Comparison of ENCODE assay signal across 11 mouse cellular contexts in genomic region chr8:84083829-84084241, GRCm38 (mm10). TPM values are rescaled to one million over a fixed set of nuclear protein-coding genes. Genes with fewer than 3 reads are reported as not detected.
A peak's percentile ranks its signal among the peaks of the same experiment; 100 is the strongest.
DNase-seq lines count a peak whose midpoint lies in the region; ATAC-seq lines count a peak whose summit lies in the region.
"Had no signal": no experiment of that assay in that cellular context is flagged by ENCODE, and none has a peak within 500 bp of the region (broad histone marks: within the 10 kb centered on the region; RNA-seq: fewer than 3 reads in every experiment).

No protein-coding gene starts in this region.

- no peak overlapping the region for H3K4me2 ChIP-seq in forebrain, embryonic 16.5 days (ENCODE audit: low read length)
- no peak overlapping the region for H3K4me2 ChIP-seq in midbrain, embryonic 11.5 days

- intact Hi-C loops in left cerebral cortex, postnatal 4 days (cut with DNase I), result no loop called here

- peak overlapping the region; percentile 45; the same call in 1 of the 2 replicates for H3K27ac ChIP-seq in forebrain, embryonic 10.5 days
- H3K27ac ChIP-seq in forebrain, embryonic 16.5 days (ENCODE audit: low read length), result no peak overlapping the region
- no peak overlapping the region for H3K27ac ChIP-seq in midbrain, embryonic 11.5 days (ENCODE audit: low read depth, low read length)
- H3K27ac ChIP-seq: limb, embryonic 15.5 days had no signal

- ATAC-seq in forebrain, embryonic 16.5 days, result no peak
- peak; percentile 71 for ATAC-seq in midbrain, embryonic 11.5 days (ENCODE audit: low FRiP score)

- peaks cover 22% of the 10 kb centered on the region for H3K4me1 ChIP-seq in forebrain, embryonic 10.5 days
- no peaks in the 10 kb centered on the region for H3K4me1 ChIP-seq in forebrain, embryonic 16.5 days (replicated peaks; ENCODE audit: control insufficient read depth, insufficient read depth, low read length)
- H3K4me1 ChIP-seq in midbrain, embryonic 11.5 days (ENCODE audit: control insufficient read depth, insufficient read depth, low read length), result peaks cover 16% of the 10 kb centered on the region

- H3K9me3 ChIP-seq in forebrain, embryonic 10.5 days, result no peaks in the 10 kb centered on the region
- H3K9me3 ChIP-seq in forebrain, embryonic 16.5 days (ENCODE audit: control insufficient read depth, low read length), result no peaks in the 10 kb centered on the region
- H3K9me3 ChIP-seq in midbrain, embryonic 11.5 days (ENCODE audit: control insufficient read depth, low read length), result no peaks in the 10 kb centered on the region
- H3K9me3 ChIP-seq: limb, embryonic 15.5 days had no signal

- peaks cover 99% of the 10 kb centered on the region for H3K36me3 ChIP-seq in forebrain, embryonic 10.5 days (replicated peaks)
- peaks cover 14% of the 10 kb centered on the region for H3K36me3 ChIP-seq in forebrain, embryonic 16.5 days (ENCODE audit: control insufficient read depth, insufficient read depth)
- H3K36me3 ChIP-seq in midbrain, embryonic 11.5 days (ENCODE audit: control insufficient read depth, insufficient read depth, low read length), result peaks cover 13% of the 10 kb centered on the region; the same call in 1 of the 2 replicates

- H3K27me3 ChIP-seq in forebrain, embryonic 10.5 days (ENCODE audit: poor library complexity, severe bottlenecking), result peaks cover 12% of the 10 kb centered on the region; the same call in 1 of the 2 replicates
- H3K27me3 ChIP-seq in forebrain, embryonic 16.5 days (replicated peaks; ENCODE audit: control insufficient read depth, insufficient read depth, low read length), result no peaks in the 10 kb centered on the region
- H3K27me3 ChIP-seq in midbrain, embryonic 11.5 days (ENCODE audit: control insufficient read depth, insufficient read depth, low read length), result no peaks in the 10 kb centered on the region
- H3K27me3 ChIP-seq: limb, embryonic 15.5 days had no signal

- no peak overlapping the region for H3K4me3 ChIP-seq in forebrain, embryonic 10.5 days
- H3K4me3 ChIP-seq in forebrain, embryonic 16.5 days (replicated peaks; ENCODE audit: low read length), result no peak overlapping the region
- no peak overlapping the region for H3K4me3 ChIP-seq in midbrain, embryonic 11.5 days (ENCODE audit: low read depth, low read length)
- H3K4me3 ChIP-seq: limb, embryonic 15.5 days had no signal

- WGBS in forebrain, embryonic 10.5 days, result 24% methylated on average over 8 of the region's 8 CpGs
- 33% methylated on average over 8 of the region's 8 CpGs for WGBS in forebrain, embryonic 16.5 days
- 19% methylated on average over 8 of the region's 8 CpGs for WGBS in midbrain, embryonic 11.5 days

- H3K9ac ChIP-seq in forebrain, embryonic 16.5 days (replicated peaks; ENCODE audit: low read depth, low read length), result no peak overlapping the region
- H3K9ac ChIP-seq in midbrain, embryonic 11.5 days (ENCODE audit: low read length), result no peak overlapping the region
- H3K9ac ChIP-seq: limb, embryonic 15.5 days had no signal

- peak; percentile 46 for DNase-seq in forebrain, embryonic 10.5 days (ENCODE audit: extremely low spot score, low spot score)
- peak; percentile 73 for DNase-seq in embryo, embryonic 9.5 days (ENCODE audit: extremely low spot score)
- peak; percentile 90 for DNase-seq in kidney, adult 9 months
- peak; percentile 89 for DNase-seq in midbrain, embryonic 11.5 days (ENCODE audit: low spot score, missing footprints)
- DNase-seq in left cerebral cortex, postnatal 4 days, result no peak
- DNase-seq in cerebellum, adult 11 months, result no peak
- no peak for DNase-seq in spleen, postnatal 14 days (ENCODE audit: low spot score in 2 of 2)

RNA-seq across cellular contexts. Expression of gene Rfx1, which starts 17.2 kb away (rescaled TPM):
- polyA plus RNA-seq in forebrain, embryonic 10.5 days (2016; fragmentation: Nextera tagmentation; extraction: Ambion mirVana), result 8.4 and 8.5 TPM in 2 replicates
- polyA plus RNA-seq in forebrain, embryonic 16.5 days (2015; fragmentation: Nextera tagmentation; extraction: Ambion mirVana), result 8.7 and 11.3 TPM in 2 replicates
- polyA plus RNA-seq in midbrain, embryonic 11.5 days (2014; fragmentation: Nextera tagmentation; extraction: Ambion mirVana), result 6.0 and 7.8 TPM in 2 replicates
- total RNA-seq in left cerebral cortex, postnatal 4 days (2021), result 10 to 100 TPM; 26.1 to 28.5 TPM

RNA-seq across cellular contexts. Expression of gene Gm10643, which starts 18.9 kb away (rescaled TPM):
- 1.0 and 1.5 TPM in 2 replicates for polyA plus RNA-seq in forebrain, embryonic 10.5 days (2016; fragmentation: Nextera tagmentation; extraction: Ambion mirVana)
- polyA plus RNA-seq in forebrain, embryonic 16.5 days (2015; fragmentation: Nextera tagmentation; extraction: Ambion mirVana), result 1.0 and 1.1 TPM in 2 replicates
- 2.2 and 2.4 TPM in 2 replicates for polyA plus RNA-seq in midbrain, embryonic 11.5 days (2014; fragmentation: Nextera tagmentation; extraction: Ambion mirVana)
- total RNA-seq in left cerebral cortex, postnatal 4 days (2021), result 1 to 10 TPM; 3.3 to 4.0 TPM

RNA-seq across cellular contexts. Expression of gene Dcaf15, which starts 20.7 kb away (rescaled TPM):
- 17.0 and 18.5 TPM in 2 replicates for polyA plus RNA-seq in forebrain, embryonic 10.5 days (2016; fragmentation: Nextera tagmentation; extraction: Ambion mirVana)
- polyA plus RNA-seq in forebrain, embryonic 16.5 days (2015; fragmentation: Nextera tagmentation; extraction: Ambion mirVana), result 16.0 and 20.6 TPM in 2 replicates
- 12.2 and 14.3 TPM in 2 replicates for polyA plus RNA-seq in midbrain, embryonic 11.5 days (2014; fragmentation: Nextera tagmentation; extraction: Ambion mirVana)
- total RNA-seq in left cerebral cortex, postnatal 4 days (2021), result 10 to 100 TPM; 49.1 to 49.7 TPM

RNA-seq across cellular contexts. Expression of gene Rln3, which starts 39.0 kb away (rescaled TPM):
- not detected in 2 replicates for polyA plus RNA-seq in forebrain, embryonic 10.5 days (2016; fragmentation: Nextera tagmentation; extraction: Ambion mirVana)
- polyA plus RNA-seq in forebrain, embryonic 16.5 days (2015; fragmentation: Nextera tagmentation; extraction: Ambion mirVana), result not detected in 2 replicates
- polyA plus RNA-seq in midbrain, embryonic 11.5 days (2014; fragmentation: Nextera tagmentation; extraction: Ambion mirVana), result not detected in 2 replicates
- not detected for total RNA-seq in left cerebral cortex, postnatal 4 days (2021)
- polyA plus RNA-seq: C2C12; cortical plate, adult 2 months; limb, embryonic 15.5 days had no signal

RNA-seq across cellular contexts. Expression of gene Il27ra, which starts 41.4 kb away (rescaled TPM):
- polyA plus RNA-seq in forebrain, embryonic 10.5 days (2016; fragmentation: Nextera tagmentation; extraction: Ambion mirVana), result 0.12 and 0.30 TPM in 2 replicates
- polyA plus RNA-seq in forebrain, embryonic 16.5 days (2015; fragmentation: Nextera tagmentation; extraction: Ambion mirVana), result 0.65 and 0.79 TPM in 2 replicates
- polyA plus RNA-seq in midbrain, embryonic 11.5 days (2014; fragmentation: Nextera tagmentation; extraction: Ambion mirVana), result 0.23 TPM in 2 replicates
- 1 to 10 TPM; 1.5 to 1.6 TPM for total RNA-seq in left cerebral cortex, postnatal 4 days (2021)

Comparison
In these comparisons a context has a peak if more than half of its experiments do, and no peak if none do; other contexts are left out.
1. DNase-seq: peak in forebrain, embryonic 10.5 days (single experiment), embryo, embryonic 9.5 days (single experiment), kidney, adult 9 months (single experiment) and midbrain, embryonic 11.5 days (single experiment); none in left cerebral cortex, postnatal 4 days (single experiment), cerebellum, adult 11 months (single experiment) and spleen, postnatal 14 days (0 of 2).